Mouse (Mus musculus) lung, embryonic 16.5 days (tissue): ENCODE data around the gene Nhsl1. TPM values are rescaled to one million over a fixed set of nuclear protein-coding genes. Genes with fewer than 3 reads are reported as not detected.

ENCODE experiments used
- ATAC-seq: fragments of 200-750 bp; cut with Nextera tagmentation; 2 replicates; pipeline ENCODE4 v1.8.0; 2017; ENCODE audit warnings: low read depth, mild to moderate bottlenecking, moderate library complexity
- H3K27ac ChIP-seq: fragments of 300-500 bp; sonication (generic); 2 replicates; pipeline ENCODE4 v1.5.1; 2014; ENCODE audit warnings: mild to moderate bottlenecking, control low read depth, low read length
- H3K27me3 ChIP-seq: fragments of 300-500 bp; sonication (generic); 2 replicates; pipeline ENCODE4 v1.6.1; 2014; ENCODE audit warnings: low read depth, low read length, mixed read lengths; ENCODE audit not compliant: control insufficient read depth, insufficient read depth
- H3K36me3 ChIP-seq: fragments of 300-500 bp; sonication (generic); 2 replicates; pipeline ENCODE4 v1.6.1; 2014; ENCODE audit warnings: low read length; ENCODE audit not compliant: control insufficient read depth, insufficient read depth
- H3K4me1 ChIP-seq: fragments of 300-500 bp; sonication (generic); replicated peaks from 2 replicates; pipeline ENCODE4 v1.6.1; 2014; ENCODE audit warnings: low read length, mixed read lengths; ENCODE audit not compliant: control insufficient read depth, insufficient read depth
- H3K4me2 ChIP-seq: fragments of 300-500 bp; sonication (generic); 2 replicates; pipeline ENCODE4 v1.6.1; 2014; ENCODE audit warnings: low read depth, low read length, control low read depth
- H3K4me3 ChIP-seq: fragments of 300-500 bp; sonication (generic); 2 replicates; pipeline ENCODE4 v1.5.1; 2014; ENCODE audit warnings: mild to moderate bottlenecking, low read length, control low read depth
- H3K9ac ChIP-seq: fragments of 300-500 bp; sonication (generic); 2 replicates; pipeline ENCODE4 v1.6.1; 2014; ENCODE audit warnings: low read length, control low read depth
- H3K9me3 ChIP-seq: fragments of 300-500 bp; sonication (generic); 2 replicates; pipeline ENCODE4 v1.6.1; 2016; ENCODE audit warnings: low read length; ENCODE audit not compliant: control insufficient read depth
- WGBS: fragments of 180-500 bp; shearing (Covaris S2); extraction: QIAGEN DNeasy Blood & Tissue Kit; methylation state at CpG from one replicate; pipeline ENCODE4 v1.1.7; 2014; 5-methylcytosine and 5-hydroxymethylcytosine counted together
- polyA plus RNA-seq: library from polyadenylated mRNA; unstranded; fragments of >200 nt; fragmentation: Nextera tagmentation; extraction: Ambion mirVana; gene quantifications from 2 replicates; pipeline ENCODE4 v1.2.1, GENCODE M21; 2015

The Nhsl1 gene
- polyA plus RNA-seq, 1 experiment from 2014 or later = 4.6 TPM

DNA sequence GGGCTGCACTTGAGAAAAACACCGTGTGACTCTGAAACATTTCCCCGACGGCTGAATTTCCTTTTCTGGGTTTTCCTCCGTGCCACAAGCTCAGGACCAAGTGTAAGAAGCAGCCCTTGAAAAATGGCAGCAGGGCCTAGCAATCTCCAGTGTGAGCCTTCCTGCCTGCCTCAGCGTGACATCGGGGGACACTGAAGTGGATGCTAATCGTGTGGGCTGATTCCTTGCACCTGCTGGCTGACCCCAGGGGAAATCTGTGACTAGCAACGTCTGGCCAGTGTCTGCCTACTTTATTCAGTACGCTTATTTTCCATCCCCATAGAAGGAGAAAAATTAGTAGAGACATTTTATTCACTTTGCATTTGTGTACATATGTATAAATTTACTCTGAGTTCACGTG lies 100.7 kb downstream of the Nhsl1 start:
- Histone ChIP-seq H3K27ac (no peak overlapping the region), H3K4me3 (no peak overlapping the region), H3K36me3 (no peaks in the 10 kb centered on the region), H3K4me1 (no peaks in the 10 kb centered on the region; the same call in 1 of the 2 replicates), H3K27me3 (no peaks in the 10 kb centered on the region), H3K4me2 (no peak overlapping the region), H3K9ac (no peak overlapping the region), H3K9me3 (no peaks in the 10 kb centered on the region)
- WGBS = 66% methylated on average over 10 of the region's 10 CpGs
- no peak for ATAC-seq

DNA sequence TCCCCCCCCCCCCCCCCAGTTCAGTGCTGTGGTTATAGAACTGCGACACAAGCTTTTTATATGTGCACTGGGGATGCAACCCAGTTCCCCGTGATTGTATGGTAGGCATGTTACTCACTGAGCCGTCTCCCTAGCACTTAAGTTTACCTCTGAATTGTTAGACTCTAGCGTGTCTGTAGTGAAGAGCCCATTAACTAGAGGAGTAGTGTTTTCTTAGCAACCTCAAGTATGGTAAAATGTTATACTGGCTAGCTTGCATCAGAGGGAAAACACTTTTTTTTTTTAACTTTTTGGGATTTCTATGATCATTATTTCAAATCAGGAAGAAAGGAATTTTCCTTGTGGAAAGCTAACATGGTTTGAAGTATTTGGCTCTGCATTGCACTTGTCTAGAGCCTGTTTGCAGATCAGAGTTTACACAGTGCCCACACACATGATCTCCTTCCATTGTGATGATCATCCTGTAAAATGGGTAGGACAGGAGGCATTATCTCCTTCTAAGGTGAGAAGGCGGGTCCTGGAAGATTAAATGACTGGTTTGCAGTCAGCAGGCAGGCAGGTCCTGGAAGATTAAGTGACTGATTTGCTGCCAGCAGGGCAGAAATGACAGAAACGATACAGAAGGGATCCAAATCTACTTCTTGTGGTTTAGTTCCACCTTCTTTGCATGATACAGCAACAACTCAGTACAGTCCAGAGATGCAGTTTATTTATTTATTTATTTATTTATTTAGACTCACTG lies 101.6 kb downstream of the Nhsl1 start:
- H3K4me1 ChIP-seq = no peaks in the 10 kb centered on the region; the same call in 1 of the 2 replicates
- H3K27me3 ChIP-seq = no peaks in the 10 kb centered on the region
- no peak overlapping the region for H3K4me2 ChIP-seq
- H3K4me3 ChIP-seq = no peak overlapping the region
- H3K9me3 ChIP-seq = no peaks in the 10 kb centered on the region
- H3K36me3 ChIP-seq = no peaks in the 10 kb centered on the region
- WGBS = 66% methylated on average over 6 of the region's 6 CpGs
- no peak overlapping the region for H3K9ac ChIP-seq
- no peak for ATAC-seq
- no peak overlapping the region for H3K27ac ChIP-seq

DNA sequence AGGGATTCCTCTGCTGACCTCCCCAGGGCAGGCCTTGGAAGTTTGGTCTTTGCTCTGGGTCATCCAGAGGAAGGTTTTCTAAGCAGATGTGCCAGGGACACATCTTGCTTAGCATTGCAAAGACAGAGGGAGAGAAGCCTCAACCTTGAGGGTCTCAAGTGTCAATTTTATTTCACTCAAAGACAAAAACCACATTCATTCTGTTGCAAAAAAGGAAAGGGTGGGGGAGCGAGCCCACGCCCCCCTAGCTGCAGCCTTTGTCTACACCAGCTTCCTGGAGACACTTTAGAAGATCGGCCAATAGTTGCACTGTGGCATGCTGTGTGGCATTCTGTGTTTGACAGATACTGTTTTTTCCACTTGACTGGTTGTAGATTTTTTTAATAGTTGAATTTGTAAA lies 104.2 kb downstream of the Nhsl1 start:
- no peak overlapping the region for H3K9ac ChIP-seq

DNA sequence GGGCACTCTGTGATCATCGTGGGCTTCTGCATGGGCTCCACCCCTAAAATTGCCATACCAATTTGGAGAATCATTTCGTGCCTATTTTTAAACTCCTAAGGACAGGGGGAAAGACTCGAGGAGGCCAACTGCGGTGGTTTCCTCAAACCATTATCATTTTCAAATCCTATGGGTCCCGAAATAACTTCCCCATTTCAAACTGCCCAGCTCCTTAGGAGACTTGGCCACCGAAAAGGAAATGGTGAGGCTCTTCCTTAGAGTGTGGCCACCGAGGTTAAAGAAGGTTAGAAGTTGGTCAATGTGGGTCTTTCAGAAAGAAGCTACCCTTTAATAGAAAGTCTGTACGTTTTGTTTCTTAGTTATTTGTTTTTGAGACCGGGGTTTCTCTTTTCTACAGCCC lies 104.8 kb downstream of the Nhsl1 start:
- ATAC-seq = no peak
- Histone ChIP-seq H3K4me3 (no peak overlapping the region), H3K4me2 (no peak overlapping the region)

More for the DNA sequence above, 104.2 kb downstream of the Nhsl1 start:
- Histone ChIP-seq H3K9me3 (no peaks in the 10 kb centered on the region), H3K4me1 (no peaks in the 10 kb centered on the region; the same call in 1 of the 2 replicates), H3K36me3 (no peaks in the 10 kb centered on the region), H3K4me2 (no peak overlapping the region), H3K27me3 (no peaks in the 10 kb centered on the region), H3K27ac (no peak overlapping the region), H3K4me3 (no peak overlapping the region)
- no peak for ATAC-seq
- WGBS = 56% methylated on average over 3 of the region's 3 CpGs

DNA sequence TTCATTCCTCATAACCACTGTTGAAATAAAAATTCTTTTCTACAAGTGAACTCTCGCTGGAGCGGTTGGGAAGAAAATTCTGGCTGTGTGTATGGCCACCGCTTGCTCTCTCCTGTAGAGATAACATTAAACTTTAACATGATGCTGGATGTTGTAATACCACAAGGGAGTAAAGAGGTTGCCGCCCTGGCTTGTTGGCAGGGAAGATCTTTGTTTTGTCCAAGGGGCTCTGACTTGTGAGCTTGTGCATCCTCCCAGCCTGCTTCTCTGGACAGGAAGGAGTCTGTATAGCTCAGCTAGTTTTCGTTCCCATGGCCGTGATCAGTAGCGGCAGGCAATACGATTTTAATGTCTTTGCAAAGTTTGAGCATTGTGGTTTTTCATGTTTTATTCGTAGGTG lies 109.1 kb downstream of the Nhsl1 start:
- 91% methylated on average over 9 of the region's 9 CpGs for WGBS
- Histone ChIP-seq H3K9me3 (no peaks in the 10 kb centered on the region), H3K27ac (no peak overlapping the region)

More for the DNA sequence above, 104.8 kb downstream of the Nhsl1 start:
- H3K9me3 ChIP-seq = no peaks in the 10 kb centered on the region
- H3K27me3 ChIP-seq = no peaks in the 10 kb centered on the region
- no peaks in the 10 kb centered on the region; the same call in 1 of the 2 replicates for H3K4me1 ChIP-seq
- no peak overlapping the region for H3K9ac ChIP-seq
- H3K36me3 ChIP-seq = no peaks in the 10 kb centered on the region
- whole genome bisulfite sequencing = 79% methylated on average over 9 of the region's 9 CpGs
- H3K27ac ChIP-seq = no peak overlapping the region

DNA sequence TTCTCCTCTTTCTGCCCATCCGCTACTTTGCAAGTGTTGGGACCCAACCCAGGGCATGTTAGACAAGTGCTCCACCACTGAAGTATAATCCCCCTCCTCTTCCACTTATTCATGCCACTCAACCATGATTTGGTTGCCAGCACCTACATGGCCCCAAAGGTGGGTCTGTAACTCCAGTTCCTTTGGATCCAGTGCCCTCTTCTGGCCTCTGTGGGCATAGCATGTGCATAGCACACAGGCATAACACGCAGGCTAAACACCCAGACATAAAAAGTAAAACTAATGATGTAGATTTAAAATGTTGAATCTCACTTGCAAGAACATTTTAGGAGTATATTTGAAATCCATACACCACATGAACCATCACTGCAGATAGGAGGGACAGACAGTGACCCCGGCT lies 110.7 kb downstream of the Nhsl1 start:
- H3K4me1 ChIP-seq = no peaks in the 10 kb centered on the region; the same call in 1 of the 2 replicates
- no peaks in the 10 kb centered on the region for H3K9me3 ChIP-seq
- WGBS = 94% methylated on average over 3 of the region's 3 CpGs
- no peaks in the 10 kb centered on the region for H3K27me3 ChIP-seq
- H3K36me3 ChIP-seq = peaks cover 3% of the 10 kb centered on the region; the same call in 1 of the 2 replicates
- H3K27ac ChIP-seq = 0 out of 2 replicates have a peak overlapping the region, but pooled peaks have one; percentile 14
- H3K9ac ChIP-seq = no peak overlapping the region
- H3K4me2 ChIP-seq = no peak overlapping the region
- H3K4me3 ChIP-seq = no peak overlapping the region
- no peak for ATAC-seq

More for the DNA sequence above, 109.1 kb downstream of the Nhsl1 start:
- ATAC-seq = no peak
- no peaks in the 10 kb centered on the region for H3K27me3 ChIP-seq
- H3K4me3 ChIP-seq = no peak overlapping the region
- peaks cover 3% of the 10 kb centered on the region; the same call in 1 of the 2 replicates for H3K36me3 ChIP-seq
- no peaks in the 10 kb centered on the region; the same call in 1 of the 2 replicates for H3K4me1 ChIP-seq
- H3K4me2 ChIP-seq = no peak overlapping the region
- no peak overlapping the region for H3K9ac ChIP-seq

DNA sequence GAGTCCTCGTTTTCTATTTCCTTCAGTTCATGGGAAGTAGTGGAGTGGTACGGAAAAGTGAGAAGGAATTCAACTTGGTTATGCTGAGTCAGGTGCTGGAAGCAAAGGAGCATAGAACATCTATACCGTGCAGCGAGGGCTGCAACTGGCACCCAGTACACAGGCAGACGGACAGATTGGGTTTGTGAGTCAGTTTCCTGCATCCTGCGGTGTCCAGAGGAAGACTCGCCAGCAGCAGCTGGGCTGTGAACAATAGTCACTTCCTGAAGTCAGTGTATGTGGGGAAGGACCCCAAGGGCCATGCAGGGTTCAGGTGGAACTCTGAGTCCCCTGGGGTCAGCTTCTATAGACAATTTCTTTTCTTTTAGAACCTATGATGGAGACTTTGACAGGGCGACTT lies 111.4 kb downstream of the Nhsl1 start:
- Histone ChIP-seq H3K4me3 (no peak overlapping the region), H3K4me1 (peaks cover 2% of the 10 kb centered on the region), H3K36me3 (peaks cover 3% of the 10 kb centered on the region; the same call in 1 of the 2 replicates), H3K9me3 (no peaks in the 10 kb centered on the region), H3K9ac (no peak overlapping the region), H3K27me3 (no peaks in the 10 kb centered on the region), H3K4me2 (no peak overlapping the region; the same call in 1 of the 2 replicates), H3K27ac (peak overlapping the region; percentile 76)
- WGBS = 68% methylated on average over 8 of the region's 8 CpGs
- ATAC-seq = peak; percentile 68

DNA sequence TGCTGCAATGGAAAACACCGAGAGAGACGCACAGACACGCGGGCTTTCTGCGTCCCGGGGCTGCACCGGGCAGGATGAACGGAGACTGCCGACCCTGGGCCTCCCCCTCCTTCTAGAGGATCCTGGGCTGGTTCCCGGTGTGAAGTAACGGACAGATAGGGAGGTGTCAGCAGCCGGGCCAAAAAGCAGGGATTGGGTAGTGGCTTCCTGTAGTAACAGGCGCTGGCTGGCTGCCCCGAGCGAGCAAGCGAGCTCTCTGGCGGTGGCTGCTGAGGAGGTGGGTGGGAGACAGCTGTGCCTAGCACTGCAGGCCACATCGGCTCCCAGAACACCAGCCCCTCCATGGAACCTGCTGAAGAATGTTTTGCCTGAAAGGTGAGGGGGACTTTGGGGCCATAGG lies 112.2 kb downstream of the Nhsl1 start:
- H3K27ac ChIP-seq = peak overlapping the region; percentile 76
- H3K27me3 ChIP-seq = no peaks in the 10 kb centered on the region
- peak overlapping the region; percentile 48 for H3K9ac ChIP-seq
- peaks cover 10% of the 10 kb centered on the region for H3K4me1 ChIP-seq
- H3K9me3 ChIP-seq = no peaks in the 10 kb centered on the region
- H3K4me3 ChIP-seq = peak overlapping the region; percentile 42
- 10% methylated on average over 18 of the region's 18 CpGs for WGBS
- ATAC-seq = peak; percentile 88
- H3K36me3 ChIP-seq = peaks cover 3% of the 10 kb centered on the region; the same call in 1 of the 2 replicates
- peak overlapping the region; percentile 60 for H3K4me2 ChIP-seq

DNA sequence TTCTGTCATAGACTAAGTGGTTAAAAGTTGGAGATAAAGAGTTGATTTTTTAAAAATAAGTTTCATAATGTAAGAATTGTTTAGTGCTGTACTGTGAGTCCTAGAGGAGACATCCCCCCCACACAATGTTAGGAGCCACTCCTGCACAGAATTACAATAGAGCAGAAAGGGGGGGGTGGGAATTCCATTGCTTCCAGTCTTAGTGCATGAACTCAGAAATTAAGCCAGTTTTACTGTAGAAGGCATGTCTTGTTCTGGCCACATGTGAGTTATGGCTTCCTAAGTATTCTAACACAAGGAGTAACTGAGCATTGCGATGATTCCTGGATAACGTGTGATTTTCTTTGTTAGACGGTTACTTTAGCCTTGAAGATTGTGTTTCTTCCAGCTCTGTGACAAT lies 112.8 kb downstream of the Nhsl1 start:
- Histone ChIP-seq H3K4me1 (peaks cover 16% of the 10 kb centered on the region), H3K4me3 (0 out of 2 replicates have a peak overlapping the region, but pooled peaks have one; percentile 1)

More for the DNA sequence above, 112.8 kb downstream of the Nhsl1 start:
- Histone ChIP-seq H3K9me3 (no peaks in the 10 kb centered on the region), H3K4me2 (peak overlapping the region; percentile 60), H3K36me3 (peaks cover 3% of the 10 kb centered on the region; the same call in 1 of the 2 replicates), H3K27me3 (no peaks in the 10 kb centered on the region), H3K27ac (0 out of 2 replicates have a peak overlapping the region, but pooled peaks have one; percentile 15), H3K9ac (no peak overlapping the region)
- no peak for ATAC-seq
- WGBS = 58% methylated on average over 3 of the region's 3 CpGs
